Mouse (Mus musculus) cerebellum, postnatal 14 days (tissue): ENCODE measurements around the gene Pdpk1.
"Not testable (repeated sequence)": the region's sequence is repeated elsewhere in the genome, so short reads cannot be mapped to it uniquely, and the experiment has no call there.

Source experiments
- DNase-seq, 2 experiments: peaks; one replicate each; pipeline ENCODE4 v3.0.0; 2021; ENCODE audit warnings: mixed read lengths in 2 of 2

The Pdpk1 gene

GRCm38 (mm10) chr17:24111256-24111655 is 39.5 kb downstream of the Pdpk1 start:
- no peak for DNase-seq

- DNase-seq: peak; percentile 52 to 64
Observed at GRCm38 (mm10) chr17:24108896-24109295, 41.8 kb downstream of the Pdpk1 start.

- DNase-seq: no peak
Observed at GRCm38 (mm10) chr17:24105111-24105510, 45.6 kb downstream of the Pdpk1 start.

DNA sequence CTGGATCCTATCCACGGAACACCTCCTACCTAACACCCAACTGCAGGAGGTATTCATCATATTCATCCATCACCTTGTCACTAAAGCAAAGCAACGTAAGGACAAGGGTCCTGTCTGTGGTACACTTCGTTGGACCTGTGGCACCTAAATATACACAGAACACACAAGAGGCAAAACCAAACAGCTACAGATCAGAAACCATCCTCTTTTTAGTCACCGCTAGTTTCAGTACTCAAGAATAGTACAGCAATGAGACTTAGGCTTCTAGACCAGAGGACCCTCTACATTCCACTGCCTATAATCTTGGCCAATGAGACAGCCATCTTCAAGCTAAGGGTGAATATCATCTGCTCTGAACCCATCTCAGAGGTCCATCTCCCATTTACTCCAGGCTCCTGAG is 52.4 kb downstream of the Pdpk1 start:
- no peak for DNase-seq

DNA sequence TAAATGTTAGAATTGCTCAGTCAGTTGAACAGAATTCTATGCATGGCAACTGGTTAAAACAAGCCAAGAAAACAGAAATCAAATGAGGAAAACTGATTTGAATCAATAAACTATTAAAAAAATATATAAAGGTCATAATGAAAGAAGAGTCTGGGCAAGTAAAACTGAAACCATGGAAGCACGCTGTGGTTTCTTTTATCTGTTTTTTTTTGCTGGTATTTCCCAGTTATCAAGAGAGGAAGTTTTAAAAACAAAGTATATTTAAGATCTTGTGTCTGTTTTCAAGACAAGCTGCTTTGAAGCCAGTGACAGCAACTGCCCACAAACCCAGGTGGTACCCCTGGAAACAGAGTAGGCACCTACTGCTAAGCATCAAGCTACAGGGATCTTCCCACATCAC is 60.1 kb downstream of the Pdpk1 start:
- DNase-seq: no peak

DNA sequence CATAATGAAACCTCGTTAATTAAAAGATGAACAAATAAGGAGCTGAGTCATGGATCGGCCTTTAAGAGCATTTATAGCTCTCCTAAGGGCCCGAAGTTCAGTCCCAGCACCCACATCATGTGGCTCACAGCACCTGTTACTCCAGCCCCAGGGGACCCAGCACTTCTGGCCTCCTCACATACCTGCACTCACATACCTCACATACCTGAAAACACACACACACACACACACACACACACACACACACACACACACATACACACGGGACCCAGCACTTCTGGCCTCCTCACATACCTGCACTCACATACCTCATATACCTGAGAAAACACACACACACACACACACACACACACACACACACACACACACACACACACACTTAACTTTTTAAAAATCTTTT is 64.3 kb downstream of the Pdpk1 start:
- not testable (repeated sequence) for DNase-seq

GRCm38 (mm10) chr17:24084593-24084992 is 66.1 kb downstream of the Pdpk1 start:
- DNase-seq: no peak

- no peak for DNase-seq
Observed at GRCm38 (mm10) chr17:24077101-24077500, 73.6 kb downstream of the Pdpk1 start.

DNA sequence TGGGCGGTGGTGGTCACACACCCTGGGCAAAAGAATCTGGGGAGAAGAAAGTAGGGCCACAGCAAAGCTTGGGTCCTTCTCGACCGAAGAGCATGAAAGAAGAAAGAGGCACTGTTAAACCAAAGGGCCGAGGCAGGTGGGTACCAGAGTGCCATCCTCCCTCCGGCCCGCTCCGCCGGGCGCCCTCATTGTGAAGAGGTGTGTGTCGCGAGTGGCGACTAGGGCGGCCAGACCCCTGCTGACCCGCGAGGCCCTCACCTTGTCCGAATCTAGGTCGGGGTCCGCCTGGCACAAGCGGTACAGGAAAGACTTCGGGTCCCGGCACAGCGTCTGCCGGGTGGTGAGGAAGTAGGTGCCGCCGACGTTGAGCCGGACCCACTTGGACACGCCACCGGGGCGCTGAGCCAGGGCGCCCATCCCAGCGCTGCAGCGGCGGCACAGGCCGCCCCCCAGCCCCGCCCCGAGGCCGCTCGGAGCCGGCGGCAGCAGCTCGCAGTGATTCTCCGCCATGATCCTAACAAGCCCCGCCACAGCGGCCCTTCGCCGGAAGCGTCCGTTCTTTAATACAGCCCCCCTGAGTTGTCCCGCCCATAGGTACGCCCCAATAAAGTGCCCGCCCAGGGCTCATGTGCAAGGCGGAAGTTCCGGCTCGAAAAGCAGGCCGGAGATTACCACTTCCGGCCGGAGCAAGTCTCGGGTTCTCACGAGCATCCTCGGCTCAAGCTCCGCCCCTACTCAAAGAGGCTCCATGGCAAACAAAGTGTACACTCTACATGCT is 77.6 kb downstream of the Pdpk1 start, which contains the start of gene Kctd5:
TSS of gene Kctd5 (minus strand) at position 567 of the 778 bp plus-strand sequence.
- DNase-seq: peak; percentile 97

DNA sequence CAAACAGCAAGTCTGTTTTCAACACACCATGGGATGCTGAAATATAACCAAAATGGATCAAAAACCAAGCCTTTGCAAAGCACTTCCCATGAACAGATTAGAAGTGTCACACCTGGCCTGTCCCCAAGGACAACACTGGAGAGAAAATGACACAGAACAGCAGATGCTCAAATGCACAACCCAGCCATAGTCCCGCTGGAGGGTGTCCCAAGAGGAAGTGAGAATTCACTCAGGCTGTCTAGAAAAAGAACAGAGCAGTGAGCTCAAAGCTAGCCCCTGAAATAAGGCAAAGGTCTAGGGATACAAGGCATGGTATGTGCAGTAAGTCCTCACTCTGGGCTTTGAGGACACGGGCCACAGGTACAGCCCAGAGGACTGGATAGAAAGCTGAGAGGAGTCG is 81.2 kb downstream of the Pdpk1 start:
- no peak for DNase-seq

GRCm38 (mm10) chr17:24068271-24068670 is 82.5 kb downstream of the Pdpk1 start:
- DNase-seq: peak; percentile 24 to 35

- no peak for DNase-seq
Observed at GRCm38 (mm10) chr17:24062459-24063155, 88.1 kb downstream of the Pdpk1 start.

DNA sequence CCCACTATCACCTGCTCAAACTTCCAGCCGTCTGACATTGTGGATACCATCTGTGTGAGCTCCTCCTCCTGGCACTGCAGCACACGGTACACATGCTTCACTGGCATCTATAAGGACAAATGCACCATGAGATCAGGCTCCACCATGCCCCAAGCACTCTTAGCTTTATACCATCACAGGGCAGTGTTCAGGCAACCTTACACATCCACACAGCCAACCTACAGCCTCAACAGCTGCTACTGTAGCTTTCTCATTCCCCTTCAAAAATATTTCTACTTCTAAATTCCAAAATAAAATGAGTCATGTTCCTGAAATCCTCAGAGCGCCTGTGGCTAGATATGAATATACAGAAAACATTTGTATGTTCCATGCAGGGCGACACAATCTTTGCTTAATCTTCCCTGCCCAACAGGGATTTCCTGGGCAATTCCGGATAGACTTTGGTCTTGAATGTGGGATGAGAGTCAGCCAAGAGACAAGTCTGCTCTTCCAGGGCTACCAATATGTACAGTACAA is 92.9 kb downstream of the Pdpk1 start:
- DNase-seq: no peak

DNA sequence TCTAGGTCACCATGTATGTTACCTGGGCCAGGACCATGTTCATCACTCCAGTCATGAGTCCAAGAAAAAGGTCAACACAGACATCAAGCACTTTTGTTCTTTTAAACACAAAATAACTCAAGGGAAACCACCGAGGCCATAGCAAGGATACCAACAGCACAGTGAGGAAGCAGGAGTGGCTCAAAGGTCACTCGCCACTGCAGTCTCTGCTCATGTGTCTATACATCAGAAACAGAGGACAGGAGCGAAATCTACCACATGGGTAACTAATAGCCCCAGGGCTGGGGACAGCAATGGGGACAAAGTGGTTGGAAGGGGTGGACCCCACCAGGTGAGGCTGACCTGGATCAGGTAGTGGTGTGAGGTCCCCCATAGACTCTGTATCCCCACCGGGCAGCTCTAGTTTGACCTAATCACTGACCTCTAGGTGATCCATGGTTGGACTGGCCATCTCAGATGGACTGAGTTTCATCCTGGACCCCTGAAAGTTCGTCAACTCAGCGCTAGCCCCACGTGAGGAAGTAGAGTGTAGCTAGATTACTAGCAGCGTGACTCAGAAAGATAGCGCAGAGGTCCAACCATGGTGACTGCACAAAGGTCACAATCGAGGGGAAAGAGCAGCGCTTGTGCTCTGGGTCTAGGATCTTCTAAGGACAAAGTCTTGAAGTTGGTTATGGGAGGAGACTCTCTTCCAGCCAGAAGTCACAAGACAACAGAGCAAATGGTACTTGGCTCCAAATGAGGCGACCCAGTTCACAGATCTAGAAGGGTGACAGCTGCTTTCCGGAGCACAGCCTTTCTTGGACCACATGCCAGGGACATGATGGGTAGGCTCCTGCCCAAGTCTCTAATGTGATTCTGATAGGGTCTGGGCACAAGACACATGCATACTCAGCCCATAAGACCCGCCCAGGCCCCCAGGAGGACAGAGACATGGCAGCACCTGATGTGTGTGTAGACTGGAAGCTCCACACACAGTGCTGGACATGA is 93.8 kb downstream of the Pdpk1 start:
- peak; percentile 30 to 37 for DNase-seq

- no peak for DNase-seq
Observed at GRCm38 (mm10) chr17:24049008-24049407, 101.7 kb downstream of the Pdpk1 start.

GRCm38 (mm10) chr17:24048053-24048452 is 102.7 kb downstream of the Pdpk1 start:
- no peak for DNase-seq

DNA sequence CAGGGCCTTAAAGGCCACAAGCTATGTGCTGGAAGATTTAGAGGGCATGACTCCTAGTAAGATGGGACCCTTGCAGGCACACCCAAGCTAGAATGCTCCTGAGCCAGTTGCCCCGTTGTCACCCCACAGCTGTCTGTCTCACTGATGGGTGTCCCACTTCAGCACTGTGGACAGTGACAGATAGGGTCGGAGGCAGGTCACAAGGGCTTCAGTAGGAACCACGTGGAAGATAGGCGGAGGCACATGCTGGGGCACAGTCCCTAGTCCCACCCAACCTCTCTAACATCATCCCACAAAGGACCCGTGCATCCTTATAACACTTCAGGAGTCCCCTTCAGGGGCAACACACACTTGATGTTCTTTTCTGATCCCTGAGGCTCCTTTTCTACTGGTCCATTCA is 104.7 kb downstream of the Pdpk1 start:
- no peak for DNase-seq

- no peak for DNase-seq
Observed at GRCm38 (mm10) chr17:24045608-24046007, 105.1 kb downstream of the Pdpk1 start.

- DNase-seq: no peak
Observed at GRCm38 (mm10) chr17:24044482-24044881, 106.2 kb downstream of the Pdpk1 start.

DNA sequence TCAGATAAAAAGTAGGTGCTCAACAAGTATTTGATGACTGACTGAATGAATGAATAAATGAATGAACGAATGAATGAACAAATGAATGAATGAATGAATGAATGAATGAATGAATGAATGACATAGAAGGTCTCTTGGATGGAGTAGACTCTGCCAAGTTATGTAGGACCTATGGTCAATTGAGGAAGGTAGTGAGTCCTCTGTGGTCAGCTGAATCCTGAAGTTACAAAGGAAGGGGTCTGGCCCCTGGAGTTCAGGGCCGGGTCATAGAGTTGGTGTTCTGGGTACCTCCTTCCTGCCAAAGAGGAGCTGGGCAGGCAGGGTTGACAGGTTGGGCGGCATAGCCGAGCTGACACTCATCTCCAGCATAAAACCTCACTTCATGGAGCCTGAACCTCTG is 112.9 kb downstream of the Pdpk1 start, which contains the start of gene Prss27:
TSS of gene Prss27 (plus strand) at position 301 of the 400 bp plus-strand sequence.
- DNase-seq: no peak

- DNase-seq: no peak
Observed at GRCm38 (mm10) chr17:24037360-24037759, 113.4 kb downstream of the Pdpk1 start.

GRCm38 (mm10) chr17:24036954-24037353 is 113.8 kb downstream of the Pdpk1 start:
- no peak for DNase-seq

- DNase-seq: no peak
Observed at GRCm38 (mm10) chr17:24035087-24035486, 115.6 kb downstream of the Pdpk1 start.
